Mouse (Mus musculus) spleen, postnatal 36 days (tissue): Measurements from ENCODE around the gene Uxs1.

Source experiments
- DNase-seq, 2 experiments: peaks; one replicate each; pipeline ENCODE4 v3.0.0; 2022; ENCODE audit warnings: low spot score in 2 of 2, mixed read lengths in 1 of 2

The Uxs1 gene

GRCm38 (mm10) chr1:43827763-43828194, at the start of gene Uxs1:
Gene Uxs1, minus strand, starts transcription at chr1:43827800.
- peak; percentile 99 for DNase-seq

DNA sequence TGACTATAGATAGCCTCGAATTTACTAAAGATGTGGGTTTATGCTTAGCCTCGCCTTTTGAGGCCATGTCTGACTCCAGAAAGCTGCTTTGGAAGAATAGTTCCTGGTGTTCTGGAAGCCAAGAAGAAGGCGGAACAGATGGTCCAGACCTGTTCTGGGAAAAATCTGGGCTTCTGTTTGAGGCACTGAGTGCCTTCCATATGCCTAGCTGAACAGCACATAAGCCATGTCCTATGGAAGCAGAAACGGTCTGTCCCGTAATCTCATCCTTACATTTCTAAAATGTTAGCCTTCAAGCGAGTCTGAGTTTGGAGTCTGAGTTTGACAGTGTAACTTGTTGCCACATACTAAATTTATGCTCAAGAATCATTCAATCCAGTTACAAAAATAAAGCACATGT, 49.6 kb upstream of the Uxs1 start:
- no peak for DNase-seq

GRCm38 (mm10) chr1:43871116-43871515, 43.5 kb upstream of the Uxs1 start:
- DNase-seq = no peak

- DNase-seq = no peak
These were observed 40.9 kb upstream of the Uxs1 start for GRCm38 (mm10) chr1:43868510-43868909.

GRCm38 (mm10) chr1:43864758-43865157, 37.2 kb upstream of the Uxs1 start:
- DNase-seq = no peak

- DNase-seq = no peak
These were observed 35.0 kb upstream of the Uxs1 start for GRCm38 (mm10) chr1:43862614-43863013.

- no peak for DNase-seq
These were observed 31.4 kb upstream of the Uxs1 start for GRCm38 (mm10) chr1:43858988-43859387.

DNA sequence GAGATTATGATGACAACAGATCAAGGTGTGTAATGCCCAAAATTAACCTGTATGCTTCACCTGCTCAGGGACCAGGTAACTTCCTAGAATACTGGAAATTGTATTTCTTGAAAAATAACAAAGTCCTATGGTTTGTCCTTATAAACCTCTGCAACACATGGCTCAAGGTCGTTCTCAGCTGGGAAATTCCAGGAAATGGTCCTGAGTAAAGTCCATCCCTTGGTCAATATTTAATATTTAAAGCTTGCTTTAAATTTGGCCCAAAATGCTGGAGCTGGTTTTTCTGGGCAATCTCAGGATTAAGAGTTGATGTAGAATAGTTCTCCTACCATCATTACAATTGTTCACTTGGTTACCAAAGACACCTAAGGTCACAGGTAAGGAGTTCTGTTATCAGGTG, 30.1 kb upstream of the Uxs1 start:
- no peak for DNase-seq

DNA sequence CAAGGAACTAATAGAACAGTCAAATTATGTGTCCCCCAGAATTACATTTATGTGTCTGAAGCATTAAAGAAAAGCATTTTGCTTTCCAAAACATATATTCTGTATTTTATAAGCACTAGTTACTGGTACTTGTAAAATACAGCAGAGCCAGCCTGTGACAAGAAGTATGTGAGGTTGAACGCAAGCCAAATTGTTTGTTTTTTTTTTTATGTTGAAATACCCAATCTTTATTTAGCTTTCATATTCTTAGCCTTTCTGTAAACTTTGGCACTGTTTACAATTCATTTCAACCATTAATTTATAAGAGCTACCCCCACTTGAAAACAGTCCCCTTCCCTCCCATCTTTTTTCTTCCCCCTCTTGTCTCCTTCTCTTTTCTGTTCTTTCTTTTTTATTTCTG, 28.0 kb upstream of the Uxs1 start:
- no peak for DNase-seq

DNA sequence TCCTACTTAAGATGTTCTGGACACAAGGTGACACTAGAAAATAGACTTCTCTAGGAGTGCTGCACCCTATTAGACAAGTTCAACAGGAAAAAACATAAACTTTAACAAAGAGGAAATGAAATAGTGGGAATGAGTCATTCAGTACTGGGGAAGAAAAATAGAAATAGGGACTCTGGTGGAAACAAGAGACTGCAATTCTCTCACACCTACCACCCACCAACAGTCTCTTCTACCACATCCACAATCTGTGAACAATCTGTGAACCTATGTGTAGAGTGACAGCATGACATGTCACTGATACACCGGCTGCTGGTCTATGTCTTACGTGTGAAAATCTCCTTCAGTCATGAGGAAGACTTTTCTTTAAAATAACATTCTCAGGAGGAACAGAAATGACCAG, 15.8 kb upstream of the Uxs1 start:
- no peak for DNase-seq

GRCm38 (mm10) chr1:43837236-43837635, 9.6 kb upstream of the Uxs1 start:
- no peak for DNase-seq

- DNase-seq = no peak
These were observed 2.5 kb upstream of the Uxs1 start for GRCm38 (mm10) chr1:43830096-43830495.

- peak; percentile 22 to 42 for DNase-seq
These were observed 418 bp downstream of the Uxs1 start for GRCm38 (mm10) chr1:43827002-43827762.

GRCm38 (mm10) chr1:43826628-43827001, 985 bp downstream of the Uxs1 start:
- no peak for DNase-seq

- DNase-seq = no peak
These were observed 4.2 kb downstream of the Uxs1 start for GRCm38 (mm10) chr1:43823406-43823805.

DNA sequence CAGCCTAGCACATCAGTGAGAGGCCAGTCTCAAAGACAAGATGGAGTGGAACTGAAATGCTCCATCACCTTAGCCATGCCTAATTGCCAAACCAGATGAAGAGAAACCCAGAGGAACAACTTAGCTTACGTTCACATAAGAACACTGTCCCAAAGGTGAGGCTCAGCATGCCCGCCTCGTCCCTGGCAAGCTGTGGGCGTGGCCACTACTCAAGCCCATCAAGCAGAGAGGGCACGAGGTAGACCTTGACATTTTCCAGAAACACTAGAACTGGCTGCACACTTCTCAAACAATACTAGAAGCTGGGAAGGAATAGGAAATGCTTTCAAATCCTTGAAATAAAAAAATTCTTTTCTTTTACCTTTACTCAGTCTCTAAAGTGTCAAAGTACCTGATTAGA, 5.0 kb downstream of the Uxs1 start:
- no peak for DNase-seq

DNA sequence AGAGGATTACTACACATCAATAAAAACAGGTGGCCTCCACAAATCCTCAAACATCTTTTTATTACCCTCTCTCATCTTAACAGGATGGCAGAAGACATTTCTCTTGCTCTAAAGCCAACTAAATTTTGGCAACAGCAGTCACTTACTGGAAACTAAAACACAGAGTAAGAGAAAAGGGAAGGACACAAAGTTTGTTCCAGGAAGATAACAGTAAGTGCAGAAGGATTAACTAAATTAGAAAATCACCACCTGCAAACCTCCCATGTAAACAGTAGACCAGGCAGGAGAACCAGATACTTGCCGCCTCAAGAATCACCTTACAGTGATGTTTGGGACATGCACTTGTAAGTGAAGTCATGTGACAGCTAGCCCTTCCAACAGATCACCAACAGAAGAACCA, 5.8 kb downstream of the Uxs1 start:
- no peak for DNase-seq

DNA sequence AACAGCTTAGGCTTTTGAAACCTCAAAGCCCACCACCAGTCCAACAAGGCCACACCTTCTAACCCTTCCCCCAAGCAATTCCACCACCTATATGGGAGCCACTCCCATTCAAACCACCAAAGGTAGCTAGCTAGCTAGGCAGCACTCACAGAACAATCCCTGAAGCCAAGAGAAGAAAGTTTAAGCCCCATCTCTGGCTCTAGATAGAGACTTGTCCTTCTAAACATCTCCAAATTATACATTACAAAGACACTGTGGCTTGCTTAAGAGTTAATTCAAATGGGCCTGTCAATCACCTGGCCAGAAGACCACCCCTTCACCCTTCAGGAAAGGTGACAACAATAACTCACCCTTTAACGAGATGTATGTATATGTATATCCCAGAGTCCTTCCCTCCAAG, 7.0 kb downstream of the Uxs1 start:
- no peak for DNase-seq

- no peak for DNase-seq
These were observed 8.5 kb downstream of the Uxs1 start for GRCm38 (mm10) chr1:43819091-43819490.

DNA sequence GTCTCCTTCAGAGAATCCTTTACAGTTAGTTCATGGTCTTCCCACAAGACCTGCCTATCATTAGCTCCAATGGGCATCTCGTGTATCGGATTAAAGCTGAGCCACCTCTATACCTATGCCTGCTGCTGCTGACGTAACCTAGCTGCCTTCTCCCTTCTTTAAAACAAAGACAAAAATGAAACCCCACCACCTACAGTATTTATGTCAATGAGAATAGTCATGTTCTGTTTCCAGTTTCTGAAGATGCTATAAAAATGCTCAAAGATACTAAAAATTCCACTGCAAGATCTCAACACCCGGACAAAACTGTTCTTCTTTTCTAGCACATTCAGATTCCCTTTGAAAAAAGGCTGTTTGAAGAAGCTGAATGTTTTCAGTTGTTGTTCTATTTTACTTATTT, 9.2 kb downstream of the Uxs1 start:
- no peak for DNase-seq

DNA sequence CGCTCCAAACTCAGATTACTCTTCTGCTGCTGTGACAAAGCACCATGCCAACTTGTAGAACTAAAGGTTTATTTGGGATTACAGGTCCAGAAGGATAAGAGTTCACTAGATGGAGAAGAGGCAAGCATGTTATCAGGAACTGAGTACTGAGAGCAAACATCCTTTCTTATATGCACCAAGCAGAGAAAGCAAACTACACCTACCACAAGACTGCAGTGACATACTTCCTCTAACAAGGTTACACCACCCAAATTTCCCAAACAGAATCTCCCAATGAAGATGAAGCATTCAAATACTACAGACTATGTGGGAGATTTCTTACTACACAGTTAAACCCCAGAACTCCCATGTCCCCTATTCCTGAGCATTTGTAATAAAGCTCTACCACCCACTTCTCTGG, 15.8 kb downstream of the Uxs1 start:
- DNase-seq = no peak

DNA sequence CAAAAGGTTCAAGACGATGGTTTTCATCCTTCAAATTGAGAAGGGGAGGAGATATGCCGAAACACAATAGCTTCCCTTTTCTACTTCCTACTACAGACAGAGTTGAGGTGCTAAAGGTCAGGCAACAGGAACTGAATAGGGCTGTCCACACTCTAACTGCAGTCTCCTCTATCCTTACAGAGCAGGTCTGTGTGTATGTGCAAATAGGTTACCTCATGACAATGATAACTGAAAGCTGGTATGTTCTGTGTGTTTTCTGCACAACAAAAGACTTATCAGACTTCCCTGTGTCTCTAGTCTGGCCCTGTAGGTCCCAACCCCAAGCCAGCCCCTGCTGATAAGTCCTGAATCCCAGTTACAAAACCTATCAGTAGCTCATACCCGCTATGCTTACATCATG, 16.5 kb downstream of the Uxs1 start:
- peak; percentile 20 to 45 for DNase-seq

GRCm38 (mm10) chr1:43809351-43809750, 18.2 kb downstream of the Uxs1 start:
- DNase-seq = no peak

- DNase-seq = no peak
These were observed 23.6 kb downstream of the Uxs1 start for GRCm38 (mm10) chr1:43803906-43804474.
